Mouse (Mus musculus) stomach, adult 2 months (tissue): ENCODE results near the gene Dcp1a. TPM values are rescaled to one million over a fixed set of nuclear protein-coding genes. Genes with fewer than 3 reads are reported as not detected.

Experiments used
- polyA plus RNA-seq: library from polyadenylated mRNA; depleted of rRNA; stranded (reverse); fragments of >200 nt; gene quantifications from 2 replicates; pipeline ENCODE4 v1.2.3, GENCODE M21; 2012; rRNA removed

The Dcp1a gene
- 13.1 and 14.4 TPM in 2 replicates for polyA plus RNA-seq

DNA sequence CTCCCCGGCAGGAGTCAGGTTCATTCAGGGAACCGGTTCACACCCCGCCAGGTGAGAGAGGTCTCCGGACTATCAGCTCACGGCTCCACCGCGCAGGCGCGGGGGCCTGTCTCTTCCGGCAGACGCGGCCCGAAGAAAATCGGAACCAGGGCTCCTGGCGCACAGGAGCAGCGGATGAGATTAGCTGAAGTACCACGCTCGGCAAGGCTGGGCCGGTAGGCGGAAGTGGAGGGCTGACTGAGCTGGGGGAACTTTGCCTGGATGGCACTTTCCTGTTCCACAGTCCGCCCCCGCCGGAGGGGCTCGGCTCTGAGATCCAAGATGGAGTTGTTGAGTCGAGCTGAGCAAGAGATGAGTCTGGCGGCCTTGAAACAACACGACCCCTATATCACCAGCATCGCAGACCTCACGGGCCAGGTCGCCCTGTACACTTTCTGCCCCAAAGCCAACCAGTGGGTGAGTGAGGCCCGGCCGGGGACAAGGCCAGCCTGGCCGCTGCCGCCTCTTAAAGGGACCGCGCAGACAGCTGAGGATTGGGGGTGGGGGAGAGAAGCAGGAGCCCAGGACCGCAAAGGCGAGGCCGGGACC, at the start of gene Dcp1a:
TSS of gene Dcp1a (plus strand) at position 175 of the 588 bp plus-strand sequence.

DNA sequence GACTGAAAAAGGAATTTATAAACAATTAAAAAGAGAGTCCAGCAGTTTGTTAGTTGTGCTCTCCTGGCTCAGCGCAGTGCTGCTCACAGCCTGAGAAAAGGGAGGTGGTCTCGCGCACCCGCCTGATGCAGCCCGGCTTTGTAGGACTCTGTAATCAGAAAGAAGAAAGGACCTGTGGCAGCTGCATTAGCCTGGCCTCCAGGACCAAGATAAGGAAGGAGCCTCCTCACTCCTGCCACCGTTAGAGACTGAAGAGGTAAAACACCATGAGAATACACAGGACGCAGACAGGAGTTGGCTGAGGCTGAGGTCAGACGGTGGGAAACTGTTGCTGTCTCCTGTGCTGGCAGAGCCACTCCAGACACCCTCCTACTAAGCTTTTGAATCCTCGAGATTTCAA, 12.0 kb downstream of the Dcp1a start, which contains the start of gene Cacna1d:
TSS of gene Cacna1d (minus strand) at position 114 of the 400 bp plus-strand sequence.

GRCm38 (mm10) chr14:30548131-30548720, 68.9 kb downstream of the Dcp1a start, which contains the start of gene Tkt:
Tkt (plus strand) TSS chr14:30548359.

Other genes starting within 250 kb of the Dcp1a start
- gene Cacna1d, start 11.9 kb downstream of the Dcp1a start, polyA plus RNA-seq = 1.6 and 2.3 TPM in 2 replicates
- gene Tkt, start 68.8 kb downstream of the Dcp1a start, polyA plus RNA-seq = 253 and 281 TPM in 2 replicates
- 121 and 149 TPM in 2 replicates for gene Prkcd, start 146.7 kb downstream of the Dcp1a start, polyA plus RNA-seq
- 3.9 and 4.0 TPM in 2 replicates for gene Rft1, start 174.8 kb downstream of the Dcp1a start, polyA plus RNA-seq
- gene Sfmbt1, start 235.3 kb downstream of the Dcp1a start, polyA plus RNA-seq = 0.03 and 0.12 TPM in 2 replicates